Mouse (Mus musculus) retina, postnatal 1 day (tissue): ENCODE data around the gene Kat8.
A peak's percentile ranks its signal among the peaks of the same experiment; 100 is the strongest.
"Not testable (repeated sequence)": the region's sequence is repeated elsewhere in the genome, so short reads cannot be mapped to it uniquely, and the experiment has no call there.

ENCODE experiments used
- DNase-seq: peaks from one replicate; pipeline ENCODE4 v3.0.0-alpha.2; 2012

The Kat8 gene

DNA sequence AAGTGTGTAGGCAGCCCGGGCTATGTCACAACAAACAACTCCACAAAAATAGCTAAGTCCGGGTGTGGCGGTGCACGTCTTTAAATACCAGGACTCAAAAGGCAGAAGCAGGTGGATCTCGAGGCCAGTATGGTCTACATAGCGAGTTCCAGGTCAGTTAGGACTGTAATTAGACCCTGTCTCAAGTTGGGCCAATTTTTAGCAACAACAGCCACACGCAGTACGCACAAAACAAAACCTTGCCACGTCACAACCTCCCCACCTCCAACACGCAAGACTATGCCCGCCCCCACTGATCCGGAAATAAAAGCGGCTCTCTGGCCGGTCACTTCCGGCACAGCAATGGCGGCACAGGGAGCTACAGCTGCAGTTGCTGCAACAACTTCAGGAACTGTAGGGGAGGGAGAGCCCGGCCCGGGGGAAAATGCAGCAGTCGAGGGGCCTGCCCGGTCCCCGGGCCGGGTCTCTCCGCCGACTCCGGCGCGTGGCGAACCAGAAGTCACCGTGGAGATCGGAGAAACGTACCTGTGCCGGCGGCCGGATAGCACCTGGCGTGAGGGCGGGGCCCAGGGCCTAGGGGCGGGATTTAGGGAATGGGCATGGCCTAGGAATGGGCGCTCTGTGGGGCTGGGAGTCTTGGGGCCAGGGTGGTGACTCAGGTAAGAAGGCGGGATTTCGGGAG is at the start of gene Kat8:
Gene Kat8 (plus strand): TSS at position 327 of the 682 bp plus-strand sequence.
- DNase-seq, result peak; percentile 95

DNA sequence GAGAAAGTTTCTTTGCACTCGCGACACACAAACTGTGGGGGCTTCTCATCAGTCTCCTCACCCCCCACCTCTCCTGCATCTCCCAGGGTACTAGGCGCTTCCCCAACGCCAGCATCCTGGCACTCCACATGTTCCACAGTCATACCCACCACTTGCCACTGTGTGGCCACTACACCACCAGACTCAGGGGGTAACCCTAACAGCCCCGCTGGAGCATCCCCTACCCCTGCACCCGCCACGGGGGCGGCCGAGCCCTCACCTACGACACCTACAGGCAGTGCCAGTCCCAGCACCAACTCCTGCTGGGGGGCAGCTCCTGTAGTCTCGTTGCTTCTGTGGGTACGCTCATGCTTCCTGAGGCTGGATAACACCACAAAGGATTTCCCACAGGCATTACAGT is 45.9 kb upstream of the Kat8 start:
- no peak for DNase-seq

DNA sequence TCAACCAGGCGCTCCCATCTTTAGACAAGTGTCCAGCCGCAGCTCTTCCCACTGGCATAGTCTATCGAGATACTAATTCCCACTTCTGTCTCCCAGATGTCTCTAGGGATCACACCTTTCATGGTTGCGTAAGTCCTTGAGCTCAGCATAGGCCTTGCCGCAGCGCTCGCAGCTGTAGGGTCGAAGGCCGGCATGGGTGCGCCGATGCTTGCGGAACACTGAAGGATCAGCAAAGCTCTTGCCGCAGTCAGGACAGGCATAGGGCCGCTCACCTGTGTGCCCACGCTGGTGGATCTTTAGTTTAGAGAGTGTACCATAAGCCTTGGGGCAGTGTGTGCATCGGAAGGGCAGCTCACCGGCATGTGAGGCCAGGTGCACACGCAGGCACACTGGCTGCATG is 44.7 kb upstream of the Kat8 start:
- no peak for DNase-seq

DNA sequence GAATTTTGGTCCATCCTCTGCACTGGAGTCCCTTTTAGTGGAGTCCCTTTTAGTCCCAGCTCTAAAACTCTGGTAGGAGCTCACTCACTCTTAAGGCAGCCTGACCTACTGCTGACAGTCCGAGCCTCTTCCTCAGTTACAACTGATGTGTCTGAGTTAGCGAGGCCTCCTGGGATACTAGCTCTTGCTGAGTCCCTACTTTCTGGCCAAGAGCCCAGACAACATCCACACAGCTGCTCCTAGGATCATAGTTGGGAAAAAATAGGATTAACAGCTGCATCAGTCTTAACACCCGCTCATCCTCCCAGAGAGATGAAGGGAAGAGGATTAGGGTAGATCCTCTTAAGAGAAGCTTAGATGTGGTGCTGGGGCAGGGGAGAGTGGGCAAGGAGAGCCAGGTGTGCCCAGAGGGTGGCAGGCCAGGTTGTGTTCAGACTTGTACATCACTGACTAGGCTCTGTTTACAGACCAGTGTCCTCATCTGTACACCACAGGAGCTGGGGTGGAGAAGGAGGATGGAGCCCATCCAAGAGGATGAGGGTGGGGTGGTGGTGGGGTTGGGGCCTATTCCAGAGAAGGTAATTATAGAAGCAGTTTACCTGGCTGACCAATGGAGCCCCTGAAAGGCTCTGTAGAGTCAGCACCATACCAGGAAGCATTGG is 43.0 kb upstream of the Kat8 start:
- DNase-seq, result peak; percentile 90

DNA sequence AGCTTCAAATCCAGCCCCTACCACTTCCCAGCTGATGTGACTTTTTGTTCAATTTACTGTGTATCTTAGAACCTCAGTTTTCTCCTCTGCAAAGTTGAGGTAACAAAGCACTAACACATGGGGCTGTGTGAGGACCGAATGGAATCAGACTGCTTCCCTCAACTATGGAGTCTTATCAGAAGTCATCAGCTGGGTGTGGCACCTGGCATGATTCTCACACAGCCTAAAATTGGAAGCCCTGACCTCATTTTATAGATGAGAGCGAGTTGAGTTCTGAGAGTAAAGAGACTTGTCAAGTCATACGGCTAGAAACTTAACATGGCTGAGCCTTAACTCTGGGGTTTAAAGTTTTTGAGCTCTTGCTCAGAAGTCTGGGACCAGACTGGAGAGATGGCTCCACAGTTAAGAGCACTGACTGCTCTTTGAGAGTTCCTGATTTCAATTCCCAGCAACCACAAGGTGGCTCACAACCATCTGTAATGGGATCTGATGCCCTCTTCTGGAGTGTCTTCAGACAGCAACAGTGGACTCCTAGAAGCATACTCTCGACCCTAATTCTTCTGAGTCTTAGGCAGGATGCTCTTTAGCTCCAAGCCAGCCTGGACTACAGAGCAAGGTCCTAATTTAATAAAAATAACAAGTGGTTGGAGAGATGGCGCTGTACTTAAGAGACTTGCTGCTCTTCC is 42.0 kb upstream of the Kat8 start:
- DNase-seq, result peak; percentile 15

DNA sequence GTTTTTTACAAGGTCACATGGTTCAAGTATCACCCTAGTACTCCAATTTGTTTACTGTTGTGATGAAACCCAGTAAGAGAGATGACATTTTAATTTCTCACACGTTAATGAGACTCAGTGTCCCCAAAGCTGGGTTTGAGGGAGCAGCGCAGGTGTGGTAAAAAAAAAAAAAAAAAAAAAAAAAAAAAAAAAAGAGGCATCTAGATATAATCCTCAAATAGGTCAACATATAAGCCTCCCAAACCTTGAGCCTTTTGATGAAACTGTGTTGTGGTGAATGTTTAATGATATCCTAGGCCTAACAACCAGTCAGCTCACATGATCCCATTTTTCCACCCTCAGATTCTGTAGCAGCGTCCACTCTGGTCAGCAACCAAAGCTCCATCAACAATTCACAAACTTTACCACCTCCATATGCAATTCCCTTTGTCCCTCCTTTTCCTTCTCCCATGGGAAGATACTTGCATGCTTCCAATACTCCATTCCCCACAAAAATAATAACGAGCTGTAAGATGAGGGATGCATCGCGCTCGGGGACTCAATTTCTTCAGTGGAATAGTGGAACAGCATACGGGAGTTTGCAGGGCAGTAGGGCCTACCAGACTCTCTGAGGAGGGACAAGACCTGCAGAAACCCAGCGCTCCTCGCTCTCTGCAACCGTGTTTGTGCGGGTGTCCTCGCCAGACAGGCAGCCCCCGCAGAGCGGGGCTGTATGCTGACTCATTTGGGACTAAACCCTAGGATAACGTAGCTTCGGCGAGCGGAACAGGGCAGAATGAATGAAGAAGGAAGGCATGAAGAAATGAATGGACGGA is 37.3 kb upstream of the Kat8 start:
- no peak for DNase-seq

DNA sequence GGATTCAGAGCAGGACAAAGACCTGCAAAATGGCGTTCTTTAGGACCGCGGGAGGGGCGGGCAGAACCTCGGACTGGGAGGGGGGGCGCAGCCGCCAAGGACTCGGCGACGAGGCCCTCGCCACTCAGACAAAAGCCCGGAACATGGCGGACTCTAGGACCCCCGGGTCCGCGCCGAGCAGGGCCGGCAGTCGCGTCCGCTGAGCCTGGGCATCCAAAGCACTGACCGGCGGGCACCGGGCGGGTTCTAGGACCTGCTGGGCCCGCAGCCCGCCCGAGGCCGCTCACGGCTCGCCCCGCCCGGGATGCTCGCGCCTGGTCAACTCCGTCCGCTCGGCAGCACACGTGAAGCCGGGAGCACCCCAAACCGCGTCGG is 36.7 kb upstream of the Kat8 start:
- peak; percentile 99 for DNase-seq

DNA sequence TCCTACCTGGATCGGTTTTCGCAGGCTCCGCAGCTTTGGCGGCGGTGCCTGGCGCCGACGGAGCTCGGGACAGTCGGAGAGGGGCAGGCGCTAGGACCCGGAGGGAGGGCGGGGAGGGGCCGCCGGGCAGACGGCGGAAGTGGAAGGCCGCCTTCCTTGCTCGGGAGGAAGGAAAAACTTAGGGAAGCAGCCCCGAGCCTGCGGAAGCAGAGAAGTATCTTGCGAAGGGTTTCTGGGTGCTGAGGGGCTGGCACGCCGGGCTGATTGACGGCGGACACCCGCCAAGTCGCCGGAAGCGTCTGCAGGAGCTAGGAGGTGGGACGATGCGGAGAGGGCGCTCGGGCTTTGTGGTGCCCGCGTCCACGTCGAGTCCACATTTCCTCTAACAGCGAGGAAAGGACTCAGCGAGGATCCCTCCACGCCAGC is 36.3 kb upstream of the Kat8 start, which contains the start of gene Zfp646:
Gene Zfp646 (plus strand): TSS at position 181 of the 426 bp plus-strand sequence.
- DNase-seq, result peak; percentile 95

DNA sequence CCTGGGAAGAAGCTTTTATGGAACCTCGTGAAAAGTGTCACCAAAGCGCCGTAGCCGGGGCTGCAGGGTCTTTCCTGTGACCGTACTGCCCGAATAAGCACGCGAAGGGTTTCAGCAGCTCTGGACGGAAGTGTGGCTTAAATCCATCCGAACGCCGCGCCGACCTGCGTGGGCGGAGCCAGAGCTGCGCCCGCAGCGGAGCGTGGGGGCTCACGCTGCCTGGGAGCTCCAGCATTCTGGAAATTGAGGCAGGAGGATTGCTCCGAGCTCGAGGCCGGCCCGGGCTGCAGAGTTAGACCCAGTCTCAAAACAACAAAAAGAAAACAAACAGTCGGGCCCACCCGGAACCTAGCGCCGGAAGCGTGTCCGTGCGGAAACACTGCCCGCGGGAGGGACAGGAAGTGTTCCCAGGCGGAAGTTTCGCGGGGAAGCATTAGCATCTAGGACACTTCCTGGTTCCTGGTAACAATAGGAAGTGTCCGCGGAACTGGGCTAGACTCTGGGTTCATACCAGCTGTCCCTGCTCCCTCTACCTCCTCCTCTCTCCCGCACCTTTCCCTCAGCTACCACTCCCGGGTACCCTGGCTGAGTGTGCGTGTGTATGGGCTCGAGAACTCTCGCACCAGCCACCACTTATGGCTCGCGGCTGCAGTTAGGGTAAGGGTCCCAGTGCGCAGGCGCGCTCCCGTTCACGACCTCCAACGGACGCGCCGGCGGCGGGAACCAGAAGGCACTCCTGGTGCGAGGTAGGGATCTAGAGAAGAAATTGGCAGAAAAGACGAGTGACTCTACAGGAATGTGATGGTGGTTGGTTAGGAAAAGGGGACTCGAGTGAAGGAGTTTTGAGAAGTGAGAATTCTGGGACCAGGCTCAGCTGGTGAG is 35.6 kb upstream of the Kat8 start, which contains the start of gene Zfp668:
Gene Zfp668 (minus strand): TSS at position 362 of the 882 bp plus-strand sequence.
- peak; percentile 98 for DNase-seq

DNA sequence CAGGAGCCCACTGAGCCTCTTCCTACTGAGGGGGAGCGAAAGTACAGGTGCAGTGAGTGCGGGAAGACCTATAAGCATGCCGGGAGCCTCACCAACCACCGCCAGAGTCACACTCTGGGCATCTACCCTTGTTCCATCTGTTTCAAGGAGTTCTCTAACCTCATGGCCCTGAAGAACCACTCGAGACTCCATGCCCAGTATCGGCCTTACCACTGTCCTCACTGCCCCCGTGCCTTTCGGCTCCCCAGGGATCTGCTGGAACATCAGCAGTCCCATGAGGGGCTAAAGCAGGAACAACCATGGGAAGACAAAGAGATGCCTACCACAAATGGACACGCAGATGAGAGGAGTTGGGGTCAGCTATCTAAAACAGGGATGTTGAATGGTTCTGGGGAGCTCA is 33.0 kb upstream of the Kat8 start:
- no peak for DNase-seq

DNA sequence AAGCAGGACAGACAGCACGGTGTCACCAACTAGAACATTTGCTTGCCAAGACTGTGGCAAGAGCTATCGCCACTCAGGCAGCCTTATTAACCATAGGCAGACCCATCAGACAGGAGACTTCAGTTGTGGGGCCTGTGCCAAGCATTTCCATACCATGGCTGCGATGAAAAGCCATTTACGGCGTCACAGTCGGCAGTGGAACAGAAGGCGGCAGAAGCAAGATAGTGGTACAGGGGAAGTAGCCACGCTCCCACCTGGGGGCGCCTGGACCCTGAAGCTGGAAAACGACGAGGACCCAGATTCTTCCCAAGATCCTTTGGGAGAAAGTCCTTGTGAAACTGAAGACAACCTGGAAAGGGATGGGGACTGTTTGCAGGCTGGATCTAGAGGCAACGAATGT is 31.9 kb upstream of the Kat8 start:
- DNase-seq, result no peak

DNA sequence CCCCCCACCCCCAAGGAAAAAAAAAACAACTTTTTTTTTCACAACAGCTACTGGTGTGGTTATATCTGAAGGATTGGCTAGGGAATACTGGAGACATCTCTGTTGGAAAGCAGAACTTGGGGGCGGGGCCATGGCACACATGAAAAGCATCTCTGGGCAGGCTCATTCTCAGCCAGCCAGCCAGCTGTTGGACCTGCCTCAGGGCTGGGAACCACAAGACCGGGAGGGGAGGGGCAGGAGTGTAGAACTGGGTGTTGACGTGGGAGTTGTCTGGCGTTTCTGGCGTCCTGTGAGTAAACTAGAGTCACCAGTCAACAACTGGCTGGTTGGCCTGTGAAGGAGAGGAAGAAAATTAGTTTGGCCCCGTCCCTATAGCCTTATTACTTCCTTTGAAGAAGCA is 26.4 kb upstream of the Kat8 start:
- DNase-seq, result no peak

DNA sequence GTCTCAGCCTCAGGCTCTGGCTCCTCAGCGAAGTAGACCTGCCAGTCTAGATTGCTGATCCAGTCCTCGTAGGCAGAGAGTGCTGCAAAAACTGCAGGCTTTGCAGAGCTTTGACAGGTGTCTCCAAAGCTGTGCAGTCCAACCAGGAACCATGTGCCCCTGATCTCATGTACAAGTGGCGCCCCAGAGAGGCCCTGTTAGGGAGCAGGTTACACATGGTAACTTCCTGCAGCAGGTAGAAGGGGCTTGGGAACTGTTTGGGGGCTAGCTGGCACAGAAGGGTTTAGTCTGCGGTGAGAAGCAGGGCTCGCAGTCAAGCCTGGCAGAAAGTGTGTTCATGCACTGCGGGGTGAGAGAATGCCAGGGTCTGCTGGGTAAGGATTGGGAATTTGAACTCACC is 25.8 kb upstream of the Kat8 start:
- no peak for DNase-seq

DNA sequence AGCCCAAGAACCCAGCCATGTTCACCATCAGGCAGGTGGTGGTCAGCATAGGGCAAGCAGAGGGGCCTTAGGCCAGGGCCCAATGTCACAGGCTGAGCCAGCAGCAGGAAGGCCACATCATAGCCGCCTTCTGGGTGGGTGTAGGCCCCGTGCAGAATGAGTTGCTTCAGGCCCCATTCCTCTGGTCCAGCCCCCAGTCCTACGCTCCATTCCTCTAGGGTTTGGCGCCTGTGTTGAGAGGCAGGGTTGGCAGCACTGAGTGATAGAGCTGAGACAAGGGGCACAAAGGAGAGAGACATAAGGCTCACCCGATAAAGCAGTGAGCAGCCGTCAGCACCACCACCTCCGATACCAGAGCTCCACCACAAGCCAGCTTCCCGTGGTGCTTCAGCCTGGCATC is 25.1 kb upstream of the Kat8 start:
- no peak for DNase-seq

DNA sequence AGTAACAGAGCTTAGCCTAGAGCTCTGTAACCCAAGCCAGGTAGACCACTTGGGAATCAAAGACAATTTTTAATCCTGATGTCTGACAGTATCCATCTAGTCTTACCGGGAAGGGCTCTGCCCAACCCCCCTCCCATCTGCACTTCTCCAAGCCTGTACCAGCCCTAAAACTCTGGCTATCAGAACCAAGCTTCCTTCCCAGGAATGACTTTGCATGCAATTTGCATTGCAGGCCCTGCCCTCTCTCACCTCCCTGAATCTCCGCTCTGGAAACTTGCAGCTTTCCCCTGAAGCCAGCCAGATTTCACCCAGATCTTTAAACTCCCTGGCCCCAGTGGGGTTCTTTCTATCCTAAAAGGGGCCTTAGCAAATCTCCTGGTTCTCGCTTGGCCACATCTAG is 24.5 kb upstream of the Kat8 start:
- DNase-seq, result no peak

DNA sequence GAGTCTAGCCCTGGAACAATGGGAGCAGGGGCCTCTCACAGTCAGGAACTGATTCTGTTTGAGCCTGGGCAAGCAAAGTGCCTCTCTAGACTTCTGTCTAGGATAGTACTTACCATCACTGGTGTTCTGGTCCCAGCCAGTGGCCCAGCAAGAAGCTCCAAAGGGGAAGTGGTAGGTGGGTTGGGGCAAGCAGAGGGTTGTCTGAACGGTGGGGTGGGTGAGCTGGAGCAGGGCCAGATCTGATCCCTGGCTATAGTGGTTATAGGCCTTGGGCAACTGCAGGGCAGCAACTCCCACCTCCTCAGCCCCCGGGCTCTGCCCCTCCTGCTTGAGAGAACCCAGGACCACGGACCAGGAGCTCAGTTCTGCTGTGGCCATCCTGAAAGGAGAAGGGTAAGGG is 23.5 kb upstream of the Kat8 start:
- DNase-seq, result no peak

DNA sequence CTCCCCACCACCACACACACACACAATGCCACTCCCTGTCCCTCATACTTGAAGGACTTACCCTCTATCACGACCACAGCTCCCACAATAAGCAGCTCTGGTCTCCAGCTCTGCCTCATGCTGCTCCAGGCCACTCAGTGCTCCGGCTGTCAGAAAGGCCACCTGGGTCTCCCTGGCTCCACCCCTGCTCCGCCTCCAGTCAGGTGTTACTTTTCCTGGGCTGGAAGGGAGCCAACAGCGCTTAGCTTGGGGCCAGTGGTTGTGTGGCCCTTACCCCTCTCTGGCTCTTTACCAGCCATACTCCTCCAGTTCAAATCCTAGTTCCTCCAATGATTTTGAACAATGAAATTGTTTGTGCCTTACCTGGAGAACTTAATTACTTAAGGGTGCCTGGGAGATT is 21.5 kb upstream of the Kat8 start, which contains the start of gene Prss53:
Gene Prss53 (minus strand): TSS at position 173 of the 400 bp plus-strand sequence.
- DNase-seq, result no peak

DNA sequence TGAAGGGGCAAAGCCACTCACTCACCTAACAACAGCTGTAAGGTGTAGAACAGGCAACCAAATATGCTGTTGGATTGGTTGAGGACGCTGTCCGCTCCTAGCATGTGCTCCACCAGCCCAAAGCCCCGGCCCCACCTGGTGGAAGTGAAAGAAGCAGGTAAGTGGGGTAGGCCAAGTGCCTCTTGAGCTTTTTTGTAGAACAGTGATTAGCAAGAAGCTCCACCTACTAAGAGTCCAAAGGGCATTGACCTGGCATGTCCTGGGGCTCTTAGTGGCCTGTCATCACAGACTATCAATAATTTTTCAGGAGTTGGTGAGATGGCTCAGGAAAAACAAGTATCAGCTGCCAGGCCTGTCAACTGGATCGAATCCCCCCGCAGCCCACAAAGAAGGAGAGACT is 17.8 kb upstream of the Kat8 start:
- no peak for DNase-seq

DNA sequence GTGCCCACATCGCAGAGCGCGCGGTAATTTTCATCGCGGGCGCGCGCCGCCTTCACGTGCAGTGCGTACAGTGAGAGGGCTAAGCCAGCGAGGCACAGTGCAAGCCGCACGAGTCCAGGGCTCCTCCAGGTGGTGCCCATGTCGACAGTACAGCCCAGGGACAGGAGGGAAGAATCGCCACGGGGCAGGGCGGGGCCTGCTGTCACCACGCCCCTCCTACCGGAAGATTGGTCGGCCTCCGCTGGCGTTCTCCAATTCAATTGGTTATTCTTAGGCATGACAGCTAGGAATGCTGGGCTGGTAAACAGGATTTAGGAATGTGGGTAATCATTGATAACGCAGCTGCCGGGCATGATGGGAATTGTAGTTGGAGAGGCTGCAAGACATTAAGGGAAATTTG is 16.9 kb upstream of the Kat8 start, which contains the start of the genes Gm21974 and Vkorc1:
Gene Gm21974 (minus strand): TSS at position 13 of the 400 bp plus-strand sequence.
Gene Vkorc1 (minus strand): TSS at position 176 of the 400 bp plus-strand sequence.
- DNase-seq, result peak; percentile 97

DNA sequence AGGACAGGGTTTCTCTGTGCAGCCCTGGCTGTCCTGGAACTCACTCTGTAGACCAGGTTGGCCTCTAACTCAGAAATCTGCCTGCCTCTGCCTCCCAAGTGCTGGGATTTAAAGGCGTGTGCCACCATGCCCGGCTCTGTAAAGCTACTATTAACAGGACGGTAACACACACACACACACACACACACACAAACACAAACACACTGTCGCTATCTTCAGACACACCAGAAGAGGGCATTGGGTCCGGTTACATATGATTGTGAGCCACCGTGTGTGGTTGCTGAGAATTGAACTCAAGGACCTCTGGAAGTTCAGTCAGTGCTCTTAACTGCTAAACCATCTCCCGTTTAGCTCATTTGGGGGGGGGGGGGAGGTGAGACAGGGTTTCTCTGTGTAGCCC is 16.4 kb upstream of the Kat8 start:
- not testable (repeated sequence) for DNase-seq

DNA sequence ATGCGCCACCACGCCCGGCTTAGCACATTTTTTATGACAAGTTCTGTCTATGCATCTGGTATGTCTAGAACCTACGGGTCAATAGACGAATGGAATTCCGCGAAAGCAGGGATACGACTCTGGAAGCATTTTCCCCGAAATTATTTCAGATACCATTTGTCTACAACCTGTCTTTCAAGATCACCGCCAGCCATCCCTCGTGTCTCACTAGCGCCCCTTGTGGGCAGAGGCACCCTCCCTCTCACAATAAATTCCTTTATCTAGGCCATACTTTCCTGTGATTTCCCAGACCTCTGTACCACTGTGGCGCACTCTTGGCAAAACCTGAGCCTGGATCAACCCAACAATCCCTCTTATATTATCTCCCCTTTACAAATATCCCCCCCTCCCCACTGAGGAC is 15.9 kb upstream of the Kat8 start:
- DNase-seq, result peak; percentile 74

DNA sequence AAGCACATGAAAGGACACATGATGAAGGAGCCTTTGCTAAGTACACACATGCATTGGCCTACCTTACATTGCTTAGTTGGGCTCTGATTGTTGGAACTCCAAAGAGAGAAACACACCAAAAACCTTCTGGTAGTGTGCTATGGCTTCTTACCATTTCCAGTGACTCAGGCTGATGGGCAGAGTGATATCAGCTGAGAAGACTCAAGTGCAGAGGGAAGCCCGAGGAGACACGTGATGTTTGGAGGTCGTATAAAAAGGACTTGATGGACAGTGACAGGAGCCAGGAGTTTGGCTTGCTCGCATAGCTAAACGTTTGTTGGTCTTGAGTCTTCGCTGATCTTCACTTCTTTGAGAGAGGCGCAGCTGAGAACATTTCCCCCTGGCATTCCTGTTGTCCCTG is 14.8 kb upstream of the Kat8 start:
- no peak for DNase-seq
